Mouse (Mus musculus) T-helper 2 cell (primary cell): ENCODE data around the gene Gpn2.

Experiments used
- in situ Hi-C: fragments of 300-600 bp; cut with MboI, MseI; formaldehyde crosslinking; loops from one replicate; pipeline ENCODE4 v1.15.1; 2025; ENCODE audit warnings: high pct_unique_total_duplicates

Gpn2 gene

GRCm38 (mm10) chr4:133584059-133584951, at the start of gene Gpn2:
TSS of gene Gpn2 (plus strand) at chr4:133584362.
- in situ Hi-C loops = no loop called here

- in situ Hi-C loops = no loop called here
These were observed 48.1 kb upstream of the Gpn2 start for GRCm38 (mm10) chr4:133536081-133536480.

GRCm38 (mm10) chr4:133536652-133537051, 47.5 kb upstream of the Gpn2 start:
- in situ Hi-C loops = no loop called here

- in situ Hi-C loops = no loop called here
These were observed 38.6 kb upstream of the Gpn2 start, which contains the start of gene Nudc for GRCm38 (mm10) chr4:133545272-133546231. TSS of gene Nudc (minus strand) at chr4:133545996.

GRCm38 (mm10) chr4:133552029-133552428, 32.1 kb upstream of the Gpn2 start:
- in situ Hi-C loops = no loop called here

- in situ Hi-C loops = no loop called here
These were observed 31.3 kb upstream of the Gpn2 start, which contains the start of gene Nr0b2 for GRCm38 (mm10) chr4:133552768-133553447. TSS of gene Nr0b2 (plus strand) at chr4:133553376.

- in situ Hi-C loops = no loop called here
These were observed 30.5 kb upstream of the Gpn2 start for GRCm38 (mm10) chr4:133553448-133554330.

GRCm38 (mm10) chr4:133557041-133557717, 27.0 kb upstream of the Gpn2 start:
- in situ Hi-C loops = no loop called here

- in situ Hi-C loops = loop anchor here (10.0 kb wide), 1 partner anchor 1065 kb away; no protein-coding TSS in a partner anchor
These were observed 24.3 kb upstream of the Gpn2 start for GRCm38 (mm10) chr4:133559846-133560245.

- in situ Hi-C loops = loop anchor here (10.0 kb wide), 1 partner anchor 1063 kb away; no protein-coding TSS in a partner anchor
These were observed 22.5 kb upstream of the Gpn2 start for GRCm38 (mm10) chr4:133561622-133562021.

GRCm38 (mm10) chr4:133563123-133563571, 21.0 kb upstream of the Gpn2 start:
- in situ Hi-C loops = loop anchor here (10.0 kb wide), 1 partner anchor 1062 kb away; no protein-coding TSS in a partner anchor

GRCm38 (mm10) chr4:133567251-133567650, 16.9 kb upstream of the Gpn2 start:
- in situ Hi-C loops = loop anchor here (10.0 kb wide), 1 partner anchor 1058 kb away; no protein-coding TSS in a partner anchor

GRCm38 (mm10) chr4:133569291-133570065, 14.7 kb upstream of the Gpn2 start:
- in situ Hi-C loops = loop anchor here (10.0 kb wide), 1 partner anchor 1055 kb away; no protein-coding TSS in a partner anchor

- in situ Hi-C loops = no loop called here
These were observed 14.1 kb upstream of the Gpn2 start for GRCm38 (mm10) chr4:133570066-133570466.

- in situ Hi-C loops = no loop called here
These were observed 9.9 kb upstream of the Gpn2 start, which contains the start of gene Gpatch3 for GRCm38 (mm10) chr4:133574070-133574842. TSS of gene Gpatch3 (plus strand) at chr4:133574745.

- in situ Hi-C loops = no loop called here
These were observed 9.3 kb upstream of the Gpn2 start for GRCm38 (mm10) chr4:133574843-133575202.

- in situ Hi-C loops = no loop called here
These were observed 6.2 kb upstream of the Gpn2 start for GRCm38 (mm10) chr4:133577983-133578382.

- in situ Hi-C loops = no loop called here
These were observed 488 bp upstream of the Gpn2 start for GRCm38 (mm10) chr4:133583690-133584058.
